Mouse (Mus musculus) brain, embryonic 14.5 days (tissue): Measurements from ENCODE around the gene Ccpg1os.

ENCODE experiments used
- CTCF ChIP-seq: fragments of 200-500 bp; IDR thresholded peaks from 2 replicates; pipeline ENCODE4 v1.5.1; 2012; ENCODE audit warnings: inconsistent platforms, mild to moderate bottlenecking, moderate library complexity, borderline replicate concordance; ENCODE audit not compliant: insufficient read depth, insufficient read length; ENCODE audit errors: extremely low read depth
- POLR2A ChIP-seq: fragments of 200-500 bp; IDR thresholded peaks from 2 replicates; pipeline ENCODE4 v1.6.1; 2012; ENCODE audit warnings: mild to moderate bottlenecking, inconsistent platforms, borderline replicate concordance; ENCODE audit not compliant: poor library complexity, insufficient read depth, insufficient read length, severe bottlenecking; ENCODE audit errors: extremely low read depth

DNA sequence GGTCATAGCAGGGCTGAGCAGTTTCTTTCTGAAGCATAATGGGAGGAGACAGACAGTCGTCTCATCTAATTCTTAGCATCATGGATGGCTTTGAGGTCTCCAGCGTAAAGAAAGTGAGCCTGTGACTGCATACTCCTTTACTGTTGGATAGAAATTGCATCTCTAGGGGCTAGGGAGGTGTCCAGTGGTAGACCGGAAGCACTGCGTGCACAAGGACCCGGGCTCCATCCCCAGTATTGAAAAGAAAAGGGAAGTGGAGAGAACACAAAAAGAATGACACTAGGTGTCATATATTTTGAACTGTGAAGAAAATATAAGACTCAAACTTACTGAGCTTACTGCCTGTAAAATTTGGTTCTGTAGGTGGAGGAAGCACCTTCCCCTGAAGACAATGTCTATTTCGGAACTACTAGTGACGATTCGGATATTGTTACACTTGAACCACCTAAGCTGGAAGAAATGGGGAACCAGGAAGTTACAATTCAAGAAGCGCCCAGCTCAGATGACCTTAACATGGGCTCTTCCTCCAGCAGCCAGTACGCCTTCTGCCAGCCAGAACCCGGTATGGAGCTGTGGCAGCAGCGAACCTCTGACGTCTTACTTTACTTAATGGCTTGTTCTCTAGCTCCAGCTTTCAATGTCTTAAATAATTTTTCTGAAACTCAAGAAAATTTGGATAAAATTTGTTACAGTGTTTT lies 16.3 kb upstream of the Ccpg1os start:
- no peak for TF ChIP-seq POLR2A
- TF ChIP-seq CTCF = no peak
